Mouse (Mus musculus): ENCODE data around the gene Lcn11. TPM values are rescaled to one million over a fixed set of nuclear protein-coding genes. Genes with fewer than 3 reads are reported as not detected.

The Lcn11 gene
- total and polyA plus RNA-seq, 2 experiments from 2014 or later = not detected

- Histone ChIP-seq H3K27ac (ENCODE audit: low read depth) (no peak overlapping the region), H3K36me3 (replicated peaks; ENCODE audit: control insufficient read depth, insufficient read depth, low read length) (no peaks in the 10 kb centered on the region), H3K9ac (replicated peaks; ENCODE audit: low read depth, low read length) (no peak overlapping the region), H3K4me2 (ENCODE audit: low read depth, low read length) (no peak overlapping the region), H3K9me3 (replicated peaks; ENCODE audit: control insufficient read depth, low read length) (no peaks in the 10 kb centered on the region), H3K4me1 (ENCODE audit: control insufficient read depth, insufficient read depth) (no peaks in the 10 kb centered on the region), H3K4me3 (ENCODE audit: low read depth, low read length) (no peak overlapping the region), H3K27me3 (ENCODE audit: control insufficient read depth, insufficient read depth, low read length) (no peaks in the 10 kb centered on the region)
- DNase-seq (ENCODE audit: low spot score) (no peak), ATAC-seq (ENCODE audit: insufficient read depth, low read depth) (no peak)
- 65% methylated on average over 9 of the region's 9 CpGs for WGBS
- TF ChIP-seq EP300 (IDR thresholded peaks at IDR 0.05; ENCODE audit: low read depth) (no peak), CTCF (IDR thresholded peaks at IDR 0.05; ENCODE audit: low read depth) (no peak)
These were observed 2.3 kb downstream of the Lcn11 start for GRCm38 (mm10) chr2:25779076-25779475.

- 49% methylated on average over 4 of the region's 4 CpGs for WGBS
- DNase-seq (ENCODE audit: low spot score) (no peak), ATAC-seq (ENCODE audit: insufficient read depth, low read depth) (no peak)
- Histone ChIP-seq H3K4me1 (ENCODE audit: control insufficient read depth, insufficient read depth) (no peaks in the 10 kb centered on the region), H3K4me3 (ENCODE audit: low read depth, low read length) (no peak overlapping the region), H3K9ac (replicated peaks; ENCODE audit: low read depth, low read length) (no peak overlapping the region), H3K4me2 (ENCODE audit: low read depth, low read length) (no peak overlapping the region), H3K27ac (ENCODE audit: low read depth) (no peak overlapping the region), H3K27me3 (ENCODE audit: control insufficient read depth, insufficient read depth, low read length) (no peaks in the 10 kb centered on the region), H3K9me3 (replicated peaks; ENCODE audit: control insufficient read depth, low read length) (no peaks in the 10 kb centered on the region), H3K36me3 (replicated peaks; ENCODE audit: control insufficient read depth, insufficient read depth, low read length) (no peaks in the 10 kb centered on the region)
- no peak for TF ChIP-seq CTCF (IDR thresholded peaks at IDR 0.05; ENCODE audit: low read depth)
- no peak for TF ChIP-seq EP300 (IDR thresholded peaks at IDR 0.05; ENCODE audit: low read depth)
These were observed 4.1 kb downstream of the Lcn11 start for GRCm38 (mm10) chr2:25780921-25781320.

GRCm38 (mm10) chr2:25781957-25782356 is 5.1 kb downstream of the Lcn11 start, which contains the start of gene Gm13539:
Gene Gm13539, plus strand, starts transcription at chr2:25782257.
- H3K9me3 ChIP-seq (replicated peaks; ENCODE audit: control insufficient read depth, low read length) = no peaks in the 10 kb centered on the region
- no peaks in the 10 kb centered on the region for H3K27me3 ChIP-seq (ENCODE audit: control insufficient read depth, insufficient read depth, low read length)
- TF ChIP-seq EP300 (IDR thresholded peaks at IDR 0.05; ENCODE audit: low read depth) (no peak), CTCF (IDR thresholded peaks at IDR 0.05; ENCODE audit: low read depth) (no peak)
- no peak within 1 kb of the TSS for H3K4me3 ChIP-seq (ENCODE audit: low read depth, low read length)
- 77% methylated on average over 3 of the region's 3 CpGs for WGBS
- H3K4me1 ChIP-seq (ENCODE audit: control insufficient read depth, insufficient read depth) = no peaks in the 10 kb centered on the region
- H3K27ac ChIP-seq (ENCODE audit: low read depth) = no peak within 1 kb of the TSS
- DNase-seq (ENCODE audit: low spot score) (no peak), ATAC-seq (ENCODE audit: insufficient read depth, low read depth) (no peak)
- no peak within 1 kb of the TSS for H3K9ac ChIP-seq (replicated peaks; ENCODE audit: low read depth, low read length)
- H3K36me3 ChIP-seq (replicated peaks; ENCODE audit: control insufficient read depth, insufficient read depth, low read length) = no peaks in the 10 kb centered on the region
- no peak within 1 kb of the TSS for H3K4me2 ChIP-seq (ENCODE audit: low read depth, low read length)

GRCm38 (mm10) chr2:25785573-25786322 is 8.9 kb downstream of the Lcn11 start:
- Histone ChIP-seq H3K27me3 (ENCODE audit: control insufficient read depth, insufficient read depth, low read length) (no peaks in the 10 kb centered on the region), H3K27ac (ENCODE audit: low read depth) (no peak overlapping the region), H3K4me3 (ENCODE audit: low read depth, low read length) (no peak overlapping the region), H3K9me3 (replicated peaks; ENCODE audit: control insufficient read depth, low read length) (no peaks in the 10 kb centered on the region), H3K4me1 (ENCODE audit: control insufficient read depth, insufficient read depth) (no peaks in the 10 kb centered on the region), H3K9ac (replicated peaks; ENCODE audit: low read depth, low read length) (no peak overlapping the region), H3K36me3 (replicated peaks; ENCODE audit: control insufficient read depth, insufficient read depth, low read length) (no peaks in the 10 kb centered on the region), H3K4me2 (ENCODE audit: low read depth, low read length) (no peak overlapping the region)
- WGBS = 52% methylated on average over 5 of the region's 5 CpGs
- TF ChIP-seq EP300 (IDR thresholded peaks at IDR 0.05; ENCODE audit: low read depth) = no peak
- no peak for TF ChIP-seq CTCF (IDR thresholded peaks at IDR 0.05; ENCODE audit: low read depth)
- DNase-seq (ENCODE audit: low spot score) = no peak
- no peak for ATAC-seq (ENCODE audit: insufficient read depth, low read depth)

- TF ChIP-seq CTCF (IDR thresholded peaks at IDR 0.05; ENCODE audit: low read depth) = no peak
- TF ChIP-seq EP300 (IDR thresholded peaks at IDR 0.05; ENCODE audit: low read depth) = no peak
- H3K36me3 ChIP-seq (replicated peaks; ENCODE audit: control insufficient read depth, insufficient read depth, low read length) = no peaks in the 10 kb centered on the region
- DNase-seq (ENCODE audit: low spot score) (no peak), ATAC-seq (ENCODE audit: insufficient read depth, low read depth) (no peak)
- H3K9me3 ChIP-seq (replicated peaks; ENCODE audit: control insufficient read depth, low read length) = no peaks in the 10 kb centered on the region
- 70% methylated on average over 3 of the region's 3 CpGs for WGBS
- no peaks in the 10 kb centered on the region for H3K4me1 ChIP-seq (ENCODE audit: control insufficient read depth, insufficient read depth)
- H3K4me3 ChIP-seq (ENCODE audit: low read depth, low read length) = no peak overlapping the region
- no peak overlapping the region for H3K9ac ChIP-seq (replicated peaks; ENCODE audit: low read depth, low read length)
- H3K4me2 ChIP-seq (ENCODE audit: low read depth, low read length) = no peak overlapping the region
- H3K27ac ChIP-seq (ENCODE audit: low read depth) = no peak overlapping the region
- no peaks in the 10 kb centered on the region for H3K27me3 ChIP-seq (ENCODE audit: control insufficient read depth, insufficient read depth, low read length)
These were observed 12.3 kb downstream of the Lcn11 start for GRCm38 (mm10) chr2:25789092-25789491.

GRCm38 (mm10) chr2:25797635-25798034 is 20.8 kb downstream of the Lcn11 start:
- no peak overlapping the region for H3K9ac ChIP-seq (replicated peaks; ENCODE audit: low read depth, low read length)
- no peaks in the 10 kb centered on the region for H3K4me1 ChIP-seq (ENCODE audit: control insufficient read depth, insufficient read depth)
- H3K27me3 ChIP-seq (ENCODE audit: control insufficient read depth, insufficient read depth, low read length) = no peaks in the 10 kb centered on the region
- DNase-seq (ENCODE audit: low spot score) (no peak), ATAC-seq (ENCODE audit: insufficient read depth, low read depth) (no peak)
- 0 out of 2 replicates have a peak overlapping the region, but pooled peaks have one; percentile 30 for H3K27ac ChIP-seq (ENCODE audit: low read depth)
- H3K4me3 ChIP-seq (ENCODE audit: low read depth, low read length) = no peak overlapping the region
- WGBS = 18% methylated on average over 2 of the region's 2 CpGs
- no peak overlapping the region for H3K4me2 ChIP-seq (ENCODE audit: low read depth, low read length)
- no peaks in the 10 kb centered on the region for H3K36me3 ChIP-seq (replicated peaks; ENCODE audit: control insufficient read depth, insufficient read depth, low read length)
- H3K9me3 ChIP-seq (replicated peaks; ENCODE audit: control insufficient read depth, low read length) = no peaks in the 10 kb centered on the region
- TF ChIP-seq EP300 (IDR thresholded peaks at IDR 0.05; ENCODE audit: low read depth) (no peak), CTCF (IDR thresholded peaks at IDR 0.05; ENCODE audit: low read depth) (no peak)

All from heart, postnatal 0 days (tissue).